Mouse (Mus musculus) urinary bladder, postnatal 14 days (tissue): Measurements from ENCODE around the gene Necap2.

Experiments used
- DNase-seq: peaks from one replicate; pipeline ENCODE4 v3.0.0; 2021; ENCODE audit warnings: low spot score

Gene Necap2

DNA sequence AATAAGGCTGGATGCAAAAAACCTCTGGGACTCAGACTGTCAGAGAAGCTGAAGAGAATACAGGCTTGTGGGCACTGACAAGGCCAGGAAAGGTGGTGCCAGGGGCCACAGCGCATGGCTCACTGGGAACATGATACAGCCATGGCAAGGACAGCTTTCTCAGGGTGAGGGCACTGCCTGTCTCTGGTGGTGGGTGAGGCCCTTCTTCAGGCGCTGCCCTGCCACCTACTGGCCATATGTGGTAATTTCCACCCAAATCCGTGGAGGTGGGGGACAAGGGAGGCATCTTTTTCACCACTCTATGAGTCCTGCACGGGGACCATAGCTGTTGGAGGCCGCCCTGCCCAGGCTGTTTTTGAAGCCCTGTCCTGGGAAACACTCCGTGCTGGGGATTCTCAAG lies 46.4 kb downstream of the Necap2 start:
- DNase-seq, result peak; percentile 80

DNA sequence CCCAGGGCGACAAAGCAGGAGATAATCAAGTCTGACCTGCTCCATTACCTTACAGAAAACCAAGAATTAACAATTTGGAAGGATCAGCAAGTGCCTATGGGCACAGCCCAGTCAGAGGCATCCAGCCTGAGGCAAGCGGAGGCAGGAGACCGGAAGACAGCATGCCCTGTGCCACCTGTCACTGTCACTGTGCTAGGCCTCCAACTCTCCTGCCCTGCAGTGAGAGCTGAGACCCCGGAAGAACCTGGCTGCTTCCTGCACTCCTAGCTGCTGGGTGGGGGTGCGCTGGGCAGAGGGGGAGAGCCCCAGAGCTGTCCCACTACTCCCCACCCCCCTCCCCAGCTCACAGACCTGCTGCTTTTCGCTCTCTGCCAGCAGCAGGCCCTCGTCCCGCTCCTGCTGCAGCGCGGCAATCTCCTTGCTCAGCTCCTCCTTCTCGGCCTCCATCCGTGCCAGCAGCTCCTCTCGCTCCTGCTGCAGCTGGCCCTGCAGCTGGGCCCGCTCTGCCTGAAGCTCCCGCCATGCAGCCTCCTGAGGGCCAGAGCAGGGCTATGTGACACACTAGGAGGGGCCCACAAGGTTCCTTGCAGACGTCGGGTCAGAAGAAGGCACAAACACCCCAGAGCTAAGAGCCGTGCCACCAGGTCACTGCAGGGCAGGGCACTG lies 47.5 kb downstream of the Necap2 start:
- no peak for DNase-seq

DNA sequence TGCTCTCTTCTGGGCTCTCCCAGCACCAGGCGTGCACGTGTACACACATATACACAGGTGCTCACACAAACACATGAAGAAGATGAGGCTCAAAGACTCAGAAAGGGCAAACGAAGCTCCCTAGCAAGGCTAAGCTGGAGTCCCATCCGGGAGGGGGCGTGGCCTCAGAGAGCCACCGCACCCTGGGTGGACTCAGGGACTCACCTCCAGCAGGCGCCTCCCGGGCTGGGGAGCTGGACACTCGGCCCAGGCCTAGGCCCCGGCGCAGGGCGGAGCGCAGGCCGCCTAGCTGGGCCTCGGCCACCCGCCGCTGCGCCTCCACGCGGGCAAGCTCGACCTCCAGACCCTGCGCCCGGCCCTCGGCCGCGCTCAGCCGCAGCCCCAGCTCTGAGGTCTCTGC lies 53.2 kb downstream of the Necap2 start:
- no peak for DNase-seq

DNA sequence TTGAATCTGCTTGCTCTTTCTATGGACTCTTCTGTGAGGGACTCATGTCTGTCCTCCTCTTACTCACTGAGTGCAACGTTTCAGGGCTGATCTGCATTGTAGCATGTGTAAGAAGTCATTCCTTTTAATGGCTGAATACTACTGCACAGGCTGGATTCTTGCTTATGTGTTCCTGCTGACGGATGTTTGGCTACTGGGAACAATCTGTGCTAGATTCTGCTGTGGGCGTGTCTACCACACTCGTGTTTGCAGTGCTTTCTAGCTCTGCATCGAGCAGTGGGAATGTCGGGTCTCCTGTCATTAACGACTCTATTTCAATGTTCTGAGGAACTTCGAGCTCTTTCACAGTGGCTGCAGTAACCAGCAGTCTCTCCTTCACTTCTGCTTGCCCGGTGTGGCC lies 54.1 kb downstream of the Necap2 start:
- DNase-seq, result no peak

DNA sequence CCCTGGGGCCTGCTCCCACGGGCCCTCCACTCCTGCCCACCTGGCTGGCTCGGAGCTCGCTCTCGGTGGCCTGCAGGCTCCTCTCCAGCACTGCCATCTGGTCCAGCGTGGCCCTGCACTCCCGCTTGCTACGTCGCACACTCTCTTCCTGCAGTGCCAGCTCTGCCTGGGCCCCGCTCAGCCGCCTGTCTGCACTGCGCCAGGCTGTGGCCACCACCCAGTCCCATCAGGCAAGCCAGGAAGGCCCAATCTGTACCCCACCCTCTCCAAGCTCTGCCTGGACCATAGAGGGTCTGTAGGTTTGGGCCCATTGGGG lies 56.6 kb downstream of the Necap2 start:
- no peak for DNase-seq

DNA sequence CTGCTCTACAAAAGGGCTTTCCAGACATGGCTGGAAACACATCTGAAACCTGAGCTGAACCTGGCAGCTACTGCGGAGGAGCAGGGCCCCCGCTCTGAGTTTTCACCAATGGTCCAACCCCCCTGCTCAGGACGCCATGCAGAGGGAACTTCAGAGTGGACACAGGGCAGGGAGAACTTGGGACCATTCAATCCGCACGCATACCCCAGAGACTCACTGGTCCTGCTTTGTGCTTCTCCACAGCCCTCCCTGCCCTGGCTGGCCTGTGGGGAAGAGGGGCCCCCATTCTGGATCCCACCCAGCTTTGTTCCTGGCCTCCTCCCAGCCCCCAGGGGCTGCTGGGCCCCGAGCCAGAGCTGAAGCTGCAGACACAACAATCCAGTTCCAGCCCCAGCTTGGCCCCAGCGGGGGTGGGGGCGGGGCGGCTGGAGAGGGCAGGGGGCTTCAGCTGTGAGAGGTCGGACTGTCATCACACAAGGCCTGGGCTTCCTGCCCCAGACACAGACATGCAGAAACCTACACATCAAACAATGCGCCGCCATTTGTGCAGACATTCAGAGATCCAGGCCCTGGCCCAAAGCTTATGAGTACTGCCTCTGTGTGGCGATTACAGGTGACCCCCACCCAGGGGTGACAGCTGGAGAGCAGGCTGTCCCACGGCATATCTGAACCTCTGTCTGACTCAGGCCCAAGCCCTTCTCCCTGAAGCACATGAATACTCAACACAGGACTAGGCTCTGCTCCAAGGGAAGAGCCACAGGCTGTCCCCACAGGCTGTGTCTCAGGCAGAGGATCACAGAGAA lies 57.1 kb downstream of the Necap2 start:
- DNase-seq, result no peak

DNA sequence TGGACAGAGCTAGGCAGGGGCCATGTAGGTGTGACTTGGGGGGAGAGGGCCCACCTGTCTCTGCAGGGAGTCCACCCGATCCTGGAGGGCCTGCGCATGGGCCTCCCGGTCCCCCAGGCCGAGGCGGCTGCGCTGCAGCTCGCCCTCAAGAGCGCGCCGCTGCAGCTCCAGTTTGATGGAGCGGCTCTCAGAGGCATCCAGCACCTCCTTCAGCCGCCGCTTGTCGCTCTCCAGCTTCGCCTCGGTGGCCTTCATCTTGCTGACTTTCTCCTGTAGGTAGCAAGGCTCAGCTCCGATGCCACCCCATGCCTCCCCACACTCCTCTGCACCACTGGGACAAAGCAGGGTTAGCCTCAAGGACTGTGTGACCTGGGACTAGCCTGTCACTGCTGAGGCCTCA lies 57.9 kb downstream of the Necap2 start:
- DNase-seq, result no peak

DNA sequence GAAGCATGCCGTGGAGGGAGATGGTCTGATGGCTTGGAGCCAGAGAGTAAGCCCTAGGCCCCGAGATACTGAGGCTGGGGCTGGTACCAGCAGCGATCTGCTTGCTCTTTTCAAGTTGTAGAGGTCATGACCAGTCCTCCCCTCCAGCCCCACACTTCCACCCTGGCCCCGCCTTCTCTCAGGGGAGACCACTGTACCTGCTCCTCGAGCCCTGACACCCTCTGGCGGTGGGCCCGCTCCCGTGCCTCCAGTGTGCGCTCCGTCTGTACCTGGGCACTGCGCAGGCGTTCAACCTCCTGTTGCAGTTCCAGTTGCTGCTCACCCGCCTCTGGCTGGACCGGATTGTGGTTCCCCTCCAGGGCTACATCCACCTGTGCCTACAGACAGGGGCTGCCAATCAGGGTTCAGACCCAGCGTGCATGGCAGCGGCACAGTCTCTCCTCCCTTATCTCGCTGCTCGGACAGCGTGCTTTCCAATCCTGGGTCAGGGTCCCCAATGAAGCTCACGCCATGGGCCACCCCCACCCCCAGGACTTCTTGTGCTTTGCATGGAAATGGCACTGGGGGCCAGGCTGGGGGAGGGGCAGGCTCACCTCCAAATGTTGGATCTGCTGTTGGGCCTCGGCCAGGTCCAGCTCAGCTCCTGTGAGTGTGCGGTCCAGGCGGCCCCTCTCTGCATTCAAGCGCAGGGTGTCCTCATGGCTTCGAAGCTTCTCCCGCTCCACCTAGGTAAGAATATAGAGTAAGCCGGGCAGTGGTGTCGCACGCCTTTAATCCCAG lies 60.3 kb downstream of the Necap2 start:
- no peak for DNase-seq
